Mouse (Mus musculus) olfactory bulb, adult 2 months (tissue): ENCODE measurements around the gene Cspg4. TPM values are rescaled to one million over a fixed set of nuclear protein-coding genes. Genes with fewer than 3 reads are reported as not detected.

ENCODE experiments used
- H3K27ac ChIP-seq: fragments of 200-500 bp; 2 replicates; pipeline ENCODE4 v1.5.1; 2012; ENCODE audit warnings: low read depth, low read length; ENCODE audit not compliant: insufficient read depth
- H3K4me1 ChIP-seq: fragments of 200-500 bp; 2 replicates; pipeline ENCODE4 v1.6.1; 2012; ENCODE audit warnings: low read length; ENCODE audit not compliant: control insufficient read depth, insufficient read depth
- H3K4me3 ChIP-seq: fragments of 200-500 bp; 2 replicates; pipeline ENCODE4 v1.5.1; 2012; ENCODE audit warnings: mild to moderate bottlenecking, low read depth, low read length, moderate library complexity; ENCODE audit not compliant: insufficient read depth
- CTCF ChIP-seq: fragments of 200-500 bp; IDR thresholded peaks from 2 replicates; pipeline ENCODE4 v1.5.1; 2012; ENCODE audit warnings: low read depth, mild to moderate bottlenecking, low read length, moderate library complexity; ENCODE audit not compliant: insufficient read depth
- POLR2A ChIP-seq: fragments of 200-500 bp; IDR thresholded peaks from 2 replicates; pipeline ENCODE4 v1.6.1; 2012; ENCODE audit warnings: mild to moderate bottlenecking, low read depth, low read length, moderate library complexity; ENCODE audit not compliant: insufficient read depth
- WGBS: fragments of 180-500 bp; shearing (Covaris S2); methylation state at CpG from one replicate; pipeline ENCODE4 v1.1.7; 2018; 5-methylcytosine and 5-hydroxymethylcytosine counted together
- polyA plus RNA-seq: library from polyadenylated mRNA; stranded (reverse); fragments of >200 nt; gene quantifications from 2 replicates; pipeline ENCODE4 v1.2.4, GENCODE M21; 2012; ENCODE audit warnings: low replicate concordance; ENCODE audit not compliant: missing spikeins, insufficient read depth, insufficient read length

Gene Cspg4
- polyA plus RNA-seq, 1 experiment = not detected

- TF ChIP-seq POLR2A (no peak), CTCF (no peak)
- peaks cover 58% of the 10 kb centered on the region for H3K4me1 ChIP-seq
- no peak overlapping the region for H3K27ac ChIP-seq
- no peak overlapping the region for H3K4me3 ChIP-seq
- WGBS = 43% methylated on average over 5 of the region's 5 CpGs
Observed at GRCm38 (mm10) chr9:56871191-56871590, 6.4 kb downstream of the Cspg4 start.

GRCm38 (mm10) chr9:56872105-56872903 lies 7.5 kb downstream of the Cspg4 start:
- TF ChIP-seq CTCF (no peak), POLR2A (no peak)
- Histone ChIP-seq H3K4me3 (no peak overlapping the region), H3K4me1 (peaks cover 68% of the 10 kb centered on the region), H3K27ac (no peak overlapping the region; the same call in 1 of the 2 replicates)
- WGBS = 83% methylated on average over 5 of the region's 5 CpGs

GRCm38 (mm10) chr9:56873097-56873496 lies 8.3 kb downstream of the Cspg4 start:
- TF ChIP-seq CTCF (no peak), POLR2A (no peak)
- Histone ChIP-seq H3K4me1 (peaks cover 64% of the 10 kb centered on the region), H3K4me3 (no peak overlapping the region), H3K27ac (peak overlapping the region; percentile 20)
- WGBS = 32% methylated on average over 1 of the region's 1 CpGs

- TF ChIP-seq POLR2A (no peak), CTCF (no peak)
- Histone ChIP-seq H3K4me3 (no peak overlapping the region), H3K27ac (no peak overlapping the region), H3K4me1 (peaks cover 43% of the 10 kb centered on the region)
- 25% methylated on average over 9 of the region's 9 CpGs for WGBS
Observed at GRCm38 (mm10) chr9:56876784-56877183, 12.0 kb downstream of the Cspg4 start.

GRCm38 (mm10) chr9:56877284-56877683 lies 12.5 kb downstream of the Cspg4 start:
- TF ChIP-seq POLR2A (no peak), CTCF (no peak)
- Histone ChIP-seq H3K4me3 (no peak overlapping the region), H3K27ac (no peak overlapping the region), H3K4me1 (peaks cover 44% of the 10 kb centered on the region)
- WGBS = 67% methylated on average over 5 of the region's 5 CpGs

GRCm38 (mm10) chr9:56880790-56881189 lies 16.0 kb downstream of the Cspg4 start:
- no peak overlapping the region for H3K27ac ChIP-seq
- TF ChIP-seq POLR2A = no peak
- WGBS = 64% methylated on average over 9 of the region's 9 CpGs
- peaks cover 26% of the 10 kb centered on the region for H3K4me1 ChIP-seq
- H3K4me3 ChIP-seq = no peak overlapping the region

GRCm38 (mm10) chr9:56881539-56882082 lies 16.8 kb downstream of the Cspg4 start:
- TF ChIP-seq POLR2A (no peak), CTCF (no peak)
- WGBS = 63% methylated on average over 3 of the region's 3 CpGs
- H3K4me3 ChIP-seq = no peak overlapping the region

GRCm38 (mm10) chr9:56882283-56882682 lies 17.4 kb downstream of the Cspg4 start:
- H3K4me1 ChIP-seq = peaks cover 12% of the 10 kb centered on the region; the same call in 1 of the 2 replicates
- no peak overlapping the region for H3K4me3 ChIP-seq

More at GRCm38 (mm10) chr9:56881539-56882082, 16.8 kb downstream of the Cspg4 start:
- no peak overlapping the region for H3K27ac ChIP-seq
- H3K4me1 ChIP-seq = peaks cover 19% of the 10 kb centered on the region

GRCm38 (mm10) chr9:56882818-56883217 lies 18.0 kb downstream of the Cspg4 start:
- peaks cover 9% of the 10 kb centered on the region; the same call in 1 of the 2 replicates for H3K4me1 ChIP-seq
- TF ChIP-seq CTCF (no peak), POLR2A (no peak)
- no peak overlapping the region for H3K4me3 ChIP-seq
- 85% methylated on average over 12 of the region's 12 CpGs for WGBS
- no peak overlapping the region for H3K27ac ChIP-seq

More at GRCm38 (mm10) chr9:56882283-56882682, 17.4 kb downstream of the Cspg4 start:
- H3K27ac ChIP-seq = no peak overlapping the region
- WGBS = 82% methylated on average over 4 of the region's 4 CpGs
- TF ChIP-seq POLR2A (no peak), CTCF (no peak)
